Mouse (Mus musculus) olfactory bulb, adult 2 months (tissue): ENCODE data around the gene Onecut1. TPM values are rescaled to one million over a fixed set of nuclear protein-coding genes. Genes with fewer than 3 reads are reported as not detected.

Source experiments
- H3K27ac ChIP-seq: fragments of 200-500 bp; 2 replicates; pipeline ENCODE4 v1.5.1; 2012; ENCODE audit warnings: low read depth, low read length; ENCODE audit not compliant: insufficient read depth
- H3K4me1 ChIP-seq: fragments of 200-500 bp; 2 replicates; pipeline ENCODE4 v1.6.1; 2012; ENCODE audit warnings: low read length; ENCODE audit not compliant: control insufficient read depth, insufficient read depth
- H3K4me3 ChIP-seq: fragments of 200-500 bp; 2 replicates; pipeline ENCODE4 v1.5.1; 2012; ENCODE audit warnings: mild to moderate bottlenecking, low read depth, low read length, moderate library complexity; ENCODE audit not compliant: insufficient read depth
- CTCF ChIP-seq: fragments of 200-500 bp; IDR thresholded peaks from 2 replicates; pipeline ENCODE4 v1.5.1; 2012; ENCODE audit warnings: low read depth, mild to moderate bottlenecking, low read length, moderate library complexity; ENCODE audit not compliant: insufficient read depth
- POLR2A ChIP-seq: fragments of 200-500 bp; IDR thresholded peaks from 2 replicates; pipeline ENCODE4 v1.6.1; 2012; ENCODE audit warnings: mild to moderate bottlenecking, low read depth, low read length, moderate library complexity; ENCODE audit not compliant: insufficient read depth
- WGBS: fragments of 180-500 bp; shearing (Covaris S2); methylation state at CpG from one replicate; pipeline ENCODE4 v1.1.7; 2018; 5-methylcytosine and 5-hydroxymethylcytosine counted together
- polyA plus RNA-seq: library from polyadenylated mRNA; stranded (reverse); fragments of >200 nt; gene quantifications from 2 replicates; pipeline ENCODE4 v1.2.4, GENCODE M21; 2012; ENCODE audit warnings: low replicate concordance; ENCODE audit not compliant: missing spikeins, insufficient read depth, insufficient read length

Gene Onecut1
- polyA plus RNA-seq, 1 experiment: not detected

DNA sequence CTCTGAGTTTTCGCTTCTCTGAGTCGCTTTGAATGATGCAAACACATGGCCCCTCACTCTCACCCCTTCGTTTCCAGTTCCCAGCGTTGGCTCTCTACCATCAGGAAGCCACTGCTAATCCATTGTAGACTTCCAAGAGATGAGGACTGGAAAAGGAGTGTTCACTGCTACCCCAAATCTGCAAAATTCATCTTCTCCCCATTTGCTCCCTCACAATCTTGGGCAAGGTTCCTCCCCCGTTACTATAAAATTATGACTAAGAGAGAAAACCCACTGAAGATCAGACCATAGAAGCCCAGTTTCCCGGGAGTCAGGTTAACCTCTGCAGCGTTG is 4.2 kb upstream of the Onecut1 start:
- Histone ChIP-seq H3K27ac (no peak overlapping the region), H3K4me1 (peaks cover 11% of the 10 kb centered on the region), H3K4me3 (no peak overlapping the region)
- TF ChIP-seq CTCF: no peak
- 6% methylated on average over 7 of the region's 7 CpGs for WGBS

GRCm38 (mm10) chr9:74858111-74858510 is 3.6 kb upstream of the Onecut1 start:
- Histone ChIP-seq H3K4me1 (peaks cover 18% of the 10 kb centered on the region), H3K27ac (no peak overlapping the region), H3K4me3 (no peak overlapping the region)
- TF ChIP-seq CTCF (no peak), POLR2A (no peak)
- WGBS: 8% methylated on average over 5 of the region's 5 CpGs

DNA sequence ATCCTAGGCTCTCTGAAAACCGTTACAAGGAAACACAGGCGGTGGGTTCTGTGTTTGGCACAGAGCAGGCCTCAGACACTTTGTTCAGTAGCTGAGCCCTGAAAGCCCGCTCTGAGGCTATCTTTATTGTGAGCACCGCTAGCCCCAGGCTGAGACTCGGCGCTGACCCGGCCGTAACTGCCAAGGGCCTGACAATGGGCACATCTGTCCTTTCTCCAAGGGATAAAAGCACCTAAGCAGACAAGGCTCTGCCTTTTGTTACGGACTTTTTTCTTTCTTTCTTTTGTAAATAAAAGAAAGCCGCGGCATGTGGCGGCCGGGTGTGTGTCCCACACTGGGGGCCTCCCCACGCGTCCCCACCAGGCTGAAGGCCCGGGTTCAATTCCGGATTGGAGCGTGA is 1.3 kb upstream of the Onecut1 start:
- TF ChIP-seq CTCF: no peak
- TF ChIP-seq POLR2A: no peak
- Histone ChIP-seq H3K4me1 (peaks cover 24% of the 10 kb centered on the region), H3K27ac (no peak overlapping the region), H3K4me3 (no peak overlapping the region)
- WGBS: 33% methylated on average over 18 of the region's 18 CpGs

- peak overlapping the region; percentile 36; the same call in 1 of the 2 replicates for H3K4me3 ChIP-seq
- no peak overlapping the region for H3K27ac ChIP-seq
- WGBS: 2% methylated on average over 48 of the region's 48 CpGs
- no peak for TF ChIP-seq POLR2A
- no peak for TF ChIP-seq CTCF
- peaks cover 24% of the 10 kb centered on the region for H3K4me1 ChIP-seq
Observed at GRCm38 (mm10) chr9:74862096-74862780, 517 bp downstream of the Onecut1 start.

DNA sequence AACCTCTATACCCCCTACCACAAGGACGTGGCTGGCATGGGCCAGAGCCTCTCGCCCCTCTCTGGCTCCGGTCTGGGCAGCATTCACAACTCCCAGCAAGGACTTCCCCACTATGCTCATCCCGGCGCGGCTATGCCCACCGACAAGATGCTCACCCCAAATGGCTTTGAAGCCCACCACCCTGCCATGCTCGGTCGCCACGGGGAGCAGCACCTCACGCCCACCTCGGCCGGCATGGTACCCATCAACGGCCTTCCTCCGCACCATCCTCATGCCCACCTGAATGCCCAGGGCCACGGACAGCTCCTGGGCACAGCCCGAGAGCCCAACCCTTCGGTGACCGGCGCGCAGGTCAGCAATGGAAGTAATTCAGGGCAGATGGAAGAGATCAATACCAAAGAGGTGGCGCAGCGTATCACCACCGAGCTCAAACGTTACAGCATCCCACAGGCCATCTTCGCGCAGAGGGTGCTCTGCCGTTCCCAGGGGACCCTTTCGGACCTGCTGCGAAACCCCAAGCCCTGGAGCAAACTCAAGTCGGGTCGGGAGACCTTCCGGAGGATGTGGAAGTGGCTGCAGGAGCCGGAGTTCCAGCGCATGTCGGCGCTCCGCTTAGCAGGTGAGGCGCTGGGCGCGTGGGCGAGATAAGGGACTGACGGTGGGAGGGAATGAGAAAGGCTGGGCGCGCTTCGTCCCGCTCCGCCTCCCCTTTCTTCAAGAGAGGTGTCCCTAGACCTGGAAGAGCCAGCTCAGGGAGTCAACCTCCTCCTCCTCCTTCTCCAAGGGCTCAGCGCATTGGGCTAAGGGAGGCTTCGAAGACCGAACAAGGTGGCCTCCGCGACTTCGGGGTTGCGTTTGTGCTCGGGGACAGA is 1.3 kb downstream of the Onecut1 start:
- no peak for TF ChIP-seq POLR2A
- H3K27ac ChIP-seq: no peak overlapping the region
- peaks cover 24% of the 10 kb centered on the region for H3K4me1 ChIP-seq
- H3K4me3 ChIP-seq: no peak overlapping the region
- WGBS: 2% methylated on average over 56 of the region's 56 CpGs

DNA sequence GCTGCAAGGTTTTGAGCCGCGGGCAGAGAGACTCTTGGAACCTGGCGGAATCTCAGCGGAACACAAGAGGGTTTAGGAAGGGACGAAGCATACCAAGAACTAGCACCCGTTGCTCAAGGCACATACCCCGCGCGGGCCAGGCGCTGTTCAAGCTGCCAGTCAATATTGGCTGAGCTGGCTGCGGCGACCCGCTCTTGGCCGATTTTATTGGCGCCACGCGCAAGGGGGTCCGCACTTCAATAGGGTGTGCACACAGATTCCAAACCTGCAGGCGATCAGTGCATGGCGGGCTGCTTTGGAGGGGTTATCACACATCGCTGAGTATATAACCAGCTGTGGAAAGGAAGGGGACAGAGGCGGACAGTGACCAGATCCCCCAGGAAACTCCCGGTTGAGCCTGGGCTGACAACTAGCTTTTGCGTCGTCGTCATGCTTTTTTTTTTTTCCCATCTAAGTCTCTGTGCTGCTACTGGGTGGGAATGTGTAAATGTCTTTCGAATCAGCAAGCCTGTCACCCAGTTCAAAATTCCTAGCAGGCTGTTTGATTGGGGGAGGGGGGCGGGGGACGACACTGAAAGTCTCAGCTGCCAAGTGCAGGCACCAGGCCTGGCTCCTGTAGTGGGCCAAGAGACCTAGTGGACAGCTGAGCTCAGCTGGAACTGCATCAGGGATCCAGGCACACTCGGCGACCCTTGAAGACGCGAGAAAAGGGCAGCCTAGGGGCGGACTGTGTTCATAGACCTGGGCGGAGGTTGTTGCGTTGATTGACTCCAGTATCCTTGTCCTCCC is 2.1 kb downstream of the Onecut1 start:
- WGBS: 1% methylated on average over 36 of the region's 36 CpGs
- TF ChIP-seq POLR2A: no peak

GRCm38 (mm10) chr9:74864471-74864870 is 2.8 kb downstream of the Onecut1 start:
- Histone ChIP-seq H3K27ac (no peak overlapping the region), H3K4me1 (peaks cover 24% of the 10 kb centered on the region), H3K4me3 (no peak overlapping the region)
- WGBS: 6% methylated on average over 14 of the region's 14 CpGs
- no peak for TF ChIP-seq POLR2A
- TF ChIP-seq CTCF: no peak

More for the DNA sequence above, 2.1 kb downstream of the Onecut1 start:
- no peak overlapping the region for H3K27ac ChIP-seq
- H3K4me1 ChIP-seq: peaks cover 24% of the 10 kb centered on the region
- H3K4me3 ChIP-seq: no peak overlapping the region

DNA sequence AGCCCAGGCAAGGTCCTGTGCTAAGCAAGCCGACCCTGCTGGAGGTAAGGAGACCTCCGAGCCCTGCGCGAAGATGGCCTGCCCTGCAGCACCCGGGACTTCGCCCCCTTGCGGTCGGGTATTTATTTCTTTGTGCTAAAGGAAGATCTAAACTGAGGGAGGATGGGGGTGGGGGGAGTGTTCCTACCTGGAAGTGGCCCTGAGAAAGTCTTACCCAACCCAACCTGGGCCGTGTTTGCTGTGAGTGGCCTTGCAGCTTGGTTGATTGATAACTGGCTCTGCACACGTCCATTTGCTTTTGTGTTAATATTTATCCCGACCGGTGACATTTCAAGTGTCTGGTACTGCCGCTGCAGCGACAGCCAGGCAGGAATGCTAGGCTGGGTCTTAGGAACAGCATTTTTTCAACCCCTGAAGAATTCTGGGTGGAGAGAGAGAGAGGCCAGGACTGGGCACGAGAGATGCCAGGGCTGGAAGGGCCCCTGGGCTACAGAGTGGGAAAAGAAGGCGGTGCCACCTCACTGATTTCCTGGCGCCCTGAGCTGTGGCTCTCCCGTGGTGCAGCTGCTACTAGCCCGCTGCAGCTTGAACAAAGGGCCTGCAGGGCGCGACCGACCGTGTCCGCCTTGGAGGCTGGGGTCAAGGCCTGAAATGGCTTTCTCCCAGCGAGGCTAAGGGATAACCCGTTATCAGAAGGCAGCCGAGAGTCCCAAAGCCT is 5.0 kb downstream of the Onecut1 start:
- Histone ChIP-seq H3K4me1 (peaks cover 19% of the 10 kb centered on the region), H3K4me3 (no peak overlapping the region)
- WGBS: 12% methylated on average over 25 of the region's 27 CpGs

More for the DNA sequence above, 5.0 kb downstream of the Onecut1 start:
- H3K27ac ChIP-seq: no peak overlapping the region
- no peak for TF ChIP-seq CTCF
- TF ChIP-seq POLR2A: no peak
